Mouse (Mus musculus) myocyte (in vitro differentiated cells): ENCODE results near the gene Bckdk.

ENCODE experiments used
- CEBPB ChIP-seq: IDR thresholded peaks from 2 replicates; pipeline ENCODE4 v1.6.1; 2011; ENCODE audit warnings: mild to moderate bottlenecking, moderate library complexity; ENCODE audit not compliant: poor library complexity, insufficient read depth, severe bottlenecking
- E2F4 ChIP-seq: IDR thresholded peaks from one replicate; pipeline ENCODE4 v1.6.1; 2011; ENCODE audit warnings: mild to moderate bottlenecking, control low read depth, moderate library complexity; ENCODE audit not compliant: insufficient read depth
- MAX ChIP-seq: IDR thresholded peaks from one replicate; pipeline ENCODE4 v1.6.1; 2011; ENCODE audit warnings: low read depth, mild to moderate bottlenecking, control low read depth
- MYOD1 ChIP-seq, 3 experiments: IDR thresholded peaks; one replicate each; pipeline ENCODE4 v1.6.1; 2011; ENCODE audit warnings: control low read depth in 2 of 3, low read depth in 2 of 3, mild to moderate bottlenecking in 2 of 3, moderate library complexity in 1 of 3; ENCODE audit not compliant: insufficient read length in 2 of 3, control insufficient read depth in 1 of 3
- MYOG ChIP-seq, 3 experiments: IDR thresholded peaks; one replicate each; pipeline ENCODE4 v1.6.1; 2011; ENCODE audit warnings: control low read depth in 2 of 3, low read depth in 2 of 3, mild to moderate bottlenecking in 2 of 3; ENCODE audit not compliant: insufficient read length in 2 of 3, control insufficient read depth in 1 of 3, insufficient read depth in 1 of 3
- POLR2A ChIP-seq: IDR thresholded peaks from one replicate; pipeline ENCODE4 v1.6.1; 2011; ENCODE audit warnings: low read depth, mild to moderate bottlenecking, control low read depth, moderate library complexity; ENCODE audit not compliant: insufficient read length
- POLR2AphosphoS2 ChIP-seq: IDR thresholded peaks from one replicate; pipeline ENCODE4 v1.6.1; 2011; ENCODE audit warnings: low read depth, control low read depth; ENCODE audit not compliant: insufficient read length
- REST ChIP-seq: IDR thresholded peaks from one replicate; pipeline ENCODE4 v1.6.1; 2011; ENCODE audit warnings: mild to moderate bottlenecking, control low read depth, moderate library complexity; ENCODE audit not compliant: insufficient read depth, insufficient read length
- SRF ChIP-seq: IDR thresholded peaks from one replicate; pipeline ENCODE4 v1.6.1; 2011; ENCODE audit warnings: low read depth; ENCODE audit not compliant: control insufficient read depth, insufficient read length
- TCF12 ChIP-seq: IDR thresholded peaks from one replicate; pipeline ENCODE4 v1.6.1; 2011; ENCODE audit warnings: mild to moderate bottlenecking, control low read depth; ENCODE audit not compliant: poor library complexity, insufficient read depth, severe bottlenecking
- USF1 ChIP-seq: IDR thresholded peaks from one replicate; pipeline ENCODE4 v1.6.1; 2011; ENCODE audit warnings: low read depth, mild to moderate bottlenecking, control low read depth, moderate library complexity

- TF ChIP-seq MYOG (IDR thresholded peaks at IDR 0.05; ENCODE audit: control insufficient read depth in 1 of 3, insufficient read depth in 1 of 3, insufficient read length in 2 of 3, low read depth in 2 of 3) (no peak), CEBPB (no peak), TCF12 (no peak), POLR2A (no peak), POLR2AphosphoS2 (no peak), E2F4 (no peak), MAX (no peak), SRF (no peak), MYOD1 (IDR thresholded peaks at IDR 0.05; ENCODE audit: control insufficient read depth in 1 of 3, insufficient read length in 2 of 3, low read depth in 2 of 3) (no peak), USF1 (no peak), REST (no peak)
Measured at GRCm38 (mm10) chr7:127919290-127919689, 15.4 kb downstream of the Bckdk start.
